Mouse (Mus musculus) layer of hippocampus, adult 18-20 months (tissue): ENCODE measurements around the gene Aspdh. TPM values are rescaled to one million over a fixed set of nuclear protein-coding genes. Genes with fewer than 3 reads are reported as not detected.

Experiments
- DNase-seq, 2 experiments: peaks; one replicate each; pipeline ENCODE4 v3.0.0; 2022; ENCODE audit warnings: low spot score in 2 of 2
- total RNA-seq, 2 experiments: library from RNA; stranded (reverse); gene quantifications; 2 replicates each; pipeline ENCODE4 v1.2.3; 2021

Gene Aspdh
- total RNA-seq, 2 experiments from 2014 or later: 13.0 TPM

DNA sequence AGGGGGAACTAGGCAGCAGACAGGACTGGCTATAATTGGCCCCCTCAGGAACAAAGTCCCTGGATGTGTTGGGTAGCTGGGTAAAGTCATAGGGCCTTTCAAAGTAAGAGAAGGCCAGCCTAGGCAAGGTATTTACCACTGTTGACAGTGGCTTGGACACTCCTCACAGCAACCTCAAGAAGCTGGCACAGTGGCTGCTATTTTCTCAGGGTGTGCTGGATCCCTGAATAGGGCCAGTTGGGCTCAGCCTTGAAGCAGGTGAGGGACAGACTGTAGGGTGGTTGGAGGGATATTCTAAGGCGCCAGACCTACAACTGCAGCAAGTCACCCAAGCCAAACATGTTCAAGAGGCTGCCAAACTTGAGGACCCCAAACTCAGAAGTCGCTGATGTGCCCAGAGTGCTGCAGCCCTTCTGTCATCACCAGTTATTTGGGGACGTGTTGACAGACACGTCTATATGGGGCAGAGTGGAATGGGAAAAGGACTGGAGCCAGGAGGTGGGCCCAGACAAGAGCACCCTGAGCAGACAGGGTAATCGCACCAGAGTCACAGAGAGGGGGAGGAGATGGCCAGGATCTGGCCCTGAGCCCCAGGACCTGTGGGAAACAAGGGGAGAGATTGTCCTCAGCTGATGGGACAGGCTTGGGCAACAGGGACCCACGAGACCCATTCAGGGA lies 6.8 kb downstream of the Aspdh start:
- peak in 1 of 2 experiments; percentile 13 for DNase-seq

DNA sequence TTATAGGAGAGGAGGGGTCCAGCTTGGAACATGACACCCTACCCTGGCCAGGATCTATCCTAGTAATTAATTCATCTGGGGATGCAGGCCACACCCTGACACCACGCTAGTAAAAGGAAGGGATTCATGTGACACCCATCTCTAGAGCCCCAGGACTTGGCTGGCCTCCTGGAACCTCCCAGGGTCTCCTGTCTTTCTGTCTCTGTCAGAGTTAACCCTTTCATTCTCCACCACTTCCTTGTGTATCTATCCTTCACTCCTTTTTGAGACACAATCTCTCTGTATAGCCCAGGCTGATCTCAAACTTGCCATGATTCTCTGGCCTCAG lies 7.3 kb downstream of the Aspdh start:
- no peak for DNase-seq

DNA sequence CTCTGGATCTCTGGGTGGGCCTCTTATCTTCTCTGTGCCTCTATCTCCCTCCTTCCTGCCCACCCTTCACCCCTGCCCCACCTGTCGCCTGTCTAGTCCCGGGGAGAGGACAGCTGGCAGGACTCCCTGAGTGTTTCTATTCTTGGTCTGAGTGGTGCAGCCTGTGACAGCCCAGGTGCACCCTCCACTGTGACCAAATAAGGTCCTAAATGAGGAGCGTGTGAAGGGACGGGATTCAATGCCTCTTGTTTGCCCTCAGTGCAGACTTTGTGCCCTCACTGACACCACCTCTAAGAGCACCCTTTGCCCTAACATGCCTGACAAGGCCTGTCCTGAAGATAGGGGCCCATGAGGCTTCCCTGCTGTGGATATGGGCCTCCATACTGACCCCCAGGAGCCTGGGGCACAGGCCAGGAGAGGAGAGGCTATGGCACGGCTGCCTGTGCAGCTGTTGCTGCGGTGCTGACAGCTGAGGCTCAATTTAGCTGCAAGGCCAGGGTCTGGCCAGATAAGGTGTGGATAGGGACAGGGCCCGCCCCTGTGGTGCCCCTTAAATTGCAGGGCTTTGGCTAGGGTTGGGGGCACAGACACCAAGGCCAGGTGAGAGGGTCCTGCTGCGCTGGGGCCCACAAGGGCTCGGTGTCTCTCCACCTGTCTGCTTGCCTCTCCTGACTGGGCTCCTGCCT lies 7.9 kb downstream of the Aspdh start:
- no peak for DNase-seq

DNA sequence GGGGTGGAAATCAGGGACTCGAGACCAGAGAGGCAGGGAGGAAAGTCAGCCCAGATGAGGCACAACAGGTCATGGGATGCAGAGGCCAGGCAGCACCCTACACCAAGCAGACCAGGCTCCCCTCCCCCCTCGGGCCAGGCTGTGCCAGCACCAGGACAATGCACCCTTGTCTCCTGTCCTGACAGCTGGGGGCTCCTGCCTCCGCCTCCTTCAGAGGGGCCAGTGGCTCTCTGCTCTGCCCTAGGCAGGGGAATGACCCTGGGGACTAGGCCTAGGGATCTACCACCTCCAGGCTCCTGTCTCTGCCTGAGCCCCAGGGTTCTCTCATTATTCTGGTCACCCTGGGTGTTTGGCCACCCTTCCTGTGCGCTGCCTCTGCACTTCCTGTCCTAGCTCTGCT lies 9.2 kb downstream of the Aspdh start:
- peak in 1 of 2 experiments; percentile 82 for DNase-seq

DNA sequence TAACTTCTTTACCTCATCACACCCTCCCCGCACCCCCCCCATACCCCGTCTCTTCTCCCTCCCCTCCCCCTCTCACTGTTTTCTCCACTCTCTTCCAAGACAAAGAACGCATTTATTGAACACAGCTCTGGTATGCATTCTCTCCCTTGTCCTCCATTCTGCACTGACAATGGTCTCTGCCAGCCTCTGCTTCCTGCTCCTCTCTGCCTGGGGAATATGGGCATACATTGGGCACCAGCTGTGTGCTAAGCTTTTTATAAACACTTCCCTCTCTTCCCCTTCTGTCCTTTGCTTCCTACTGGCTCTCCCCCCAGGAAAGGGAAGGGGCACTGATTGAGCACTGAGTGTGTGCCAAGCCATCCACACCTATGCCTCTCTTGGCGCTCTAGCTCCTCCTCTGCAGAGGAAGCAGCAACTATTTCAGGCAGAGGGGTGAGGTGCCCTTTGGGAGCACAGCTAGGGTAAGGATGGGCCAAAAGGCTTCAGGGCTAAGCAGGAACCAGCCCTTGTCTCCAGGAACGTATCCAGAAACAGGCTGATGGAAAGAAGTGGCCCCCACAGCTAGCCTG lies 9.9 kb downstream of the Aspdh start:
- DNase-seq: no peak

DNA sequence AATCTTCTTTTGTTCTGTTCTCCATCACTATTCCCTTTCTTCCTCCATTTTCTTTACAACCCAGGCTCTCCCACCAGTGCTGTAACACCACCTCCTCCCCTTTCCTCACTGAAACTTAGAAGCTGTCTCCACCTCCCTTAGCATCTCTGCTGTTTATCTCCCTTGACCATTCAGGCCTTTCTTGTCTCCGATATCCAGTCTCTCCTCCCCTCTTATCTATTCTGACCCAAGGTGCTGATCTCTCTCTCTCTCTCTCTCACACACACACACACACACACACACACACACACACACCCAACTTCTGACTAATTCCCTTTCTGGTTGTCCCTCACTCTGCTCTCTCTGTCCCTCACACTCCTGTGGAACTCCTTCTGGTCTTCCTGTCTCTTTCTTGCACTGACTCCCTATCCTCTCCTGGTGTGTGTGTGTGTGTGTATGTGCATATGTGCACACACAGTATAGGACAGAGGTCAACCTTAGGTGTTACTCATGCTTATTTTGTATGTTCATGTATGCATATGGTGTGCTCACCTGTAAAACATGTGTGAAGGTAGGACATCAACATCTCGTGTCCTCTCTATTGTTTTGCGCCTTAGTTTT lies 17.7 kb downstream of the Aspdh start:
- no peak for DNase-seq

DNA sequence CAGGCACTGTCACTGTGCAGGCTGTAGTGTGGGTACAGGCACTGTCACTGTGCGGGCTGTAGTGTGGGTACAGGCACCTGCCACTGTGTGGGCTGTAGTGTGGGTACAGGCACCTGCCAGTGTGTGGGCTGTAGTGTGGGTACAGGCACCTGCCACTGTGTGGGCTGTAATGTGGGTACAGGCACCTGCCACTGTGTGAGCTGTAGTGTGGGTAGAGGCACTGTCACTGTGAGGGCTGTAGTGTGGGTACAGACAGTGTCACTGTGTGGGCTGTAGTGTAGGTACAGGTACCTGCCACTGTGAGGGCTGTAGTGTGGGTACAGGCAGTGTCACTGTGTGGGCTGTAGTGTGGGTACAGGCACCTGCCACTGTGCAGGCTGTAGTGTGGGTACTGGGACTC lies 18.9 kb downstream of the Aspdh start:
- no peak for DNase-seq

DNA sequence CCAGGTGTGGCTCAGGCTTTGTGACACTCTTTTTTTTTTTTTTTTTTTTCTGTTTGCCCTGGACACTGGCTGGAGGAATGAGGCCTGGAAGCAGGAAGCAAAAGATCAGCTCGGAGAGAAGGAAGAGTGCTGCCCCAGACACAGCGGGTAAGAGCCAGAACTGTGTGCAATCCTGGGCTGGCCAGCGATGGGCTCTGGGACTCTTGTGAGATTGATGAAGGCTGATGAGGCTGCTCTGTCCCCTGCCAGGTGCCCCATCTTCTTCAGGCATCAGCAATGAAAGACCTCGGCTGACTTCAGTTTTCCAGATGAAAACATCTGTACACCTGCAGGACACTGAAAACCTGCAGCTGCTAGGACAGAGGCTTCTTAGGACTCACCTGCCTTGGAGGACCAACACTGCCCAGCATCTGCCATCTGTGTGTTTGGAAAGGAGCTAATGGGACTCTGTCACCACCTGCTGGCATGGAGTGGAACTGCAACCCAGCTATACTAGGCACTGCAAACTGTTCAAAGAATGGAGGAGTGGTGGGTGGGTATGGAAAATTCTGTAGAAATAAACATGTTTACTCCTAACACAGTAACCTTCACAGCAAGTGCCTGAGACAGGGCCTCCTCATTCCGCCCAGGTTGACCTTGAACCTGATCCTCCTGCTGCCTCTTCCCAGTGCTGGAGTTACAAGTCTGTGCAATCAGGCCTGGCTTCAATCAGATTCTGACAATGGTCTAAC lies 19.8 kb downstream of the Aspdh start:
- DNase-seq: peak in 1 of 2 experiments; percentile 92

DNA sequence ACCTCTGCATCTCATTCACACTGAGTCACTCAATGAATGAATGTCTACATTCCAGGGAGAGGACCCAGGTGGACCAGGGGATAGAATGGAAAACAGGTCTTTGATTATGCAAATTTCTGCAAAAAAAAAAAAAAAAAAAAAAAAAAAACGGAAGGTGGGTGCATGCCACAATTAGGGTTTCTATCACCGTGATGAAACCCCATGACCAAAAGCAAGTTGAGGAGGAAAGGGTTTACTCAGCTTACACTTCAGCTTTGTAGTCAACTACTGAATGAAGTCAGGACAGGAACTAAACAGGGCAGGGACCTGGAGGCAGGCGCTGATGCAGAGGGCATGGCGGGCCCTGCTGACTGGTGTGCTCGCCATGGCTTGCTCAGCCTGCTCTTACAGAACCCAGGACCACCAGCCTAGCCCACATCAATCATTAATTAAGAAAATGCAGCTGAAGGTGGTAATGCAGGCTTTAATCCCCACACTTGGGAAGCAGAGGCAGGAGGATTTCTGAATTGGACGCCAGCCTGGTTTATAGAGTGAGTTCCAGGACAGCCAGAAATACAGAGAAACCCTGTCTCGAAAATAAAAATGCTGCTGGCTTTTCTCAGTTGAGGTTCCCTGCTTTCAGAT lies 20.5 kb downstream of the Aspdh start:
- DNase-seq: peak in 1 of 2 experiments; percentile 9

DNA sequence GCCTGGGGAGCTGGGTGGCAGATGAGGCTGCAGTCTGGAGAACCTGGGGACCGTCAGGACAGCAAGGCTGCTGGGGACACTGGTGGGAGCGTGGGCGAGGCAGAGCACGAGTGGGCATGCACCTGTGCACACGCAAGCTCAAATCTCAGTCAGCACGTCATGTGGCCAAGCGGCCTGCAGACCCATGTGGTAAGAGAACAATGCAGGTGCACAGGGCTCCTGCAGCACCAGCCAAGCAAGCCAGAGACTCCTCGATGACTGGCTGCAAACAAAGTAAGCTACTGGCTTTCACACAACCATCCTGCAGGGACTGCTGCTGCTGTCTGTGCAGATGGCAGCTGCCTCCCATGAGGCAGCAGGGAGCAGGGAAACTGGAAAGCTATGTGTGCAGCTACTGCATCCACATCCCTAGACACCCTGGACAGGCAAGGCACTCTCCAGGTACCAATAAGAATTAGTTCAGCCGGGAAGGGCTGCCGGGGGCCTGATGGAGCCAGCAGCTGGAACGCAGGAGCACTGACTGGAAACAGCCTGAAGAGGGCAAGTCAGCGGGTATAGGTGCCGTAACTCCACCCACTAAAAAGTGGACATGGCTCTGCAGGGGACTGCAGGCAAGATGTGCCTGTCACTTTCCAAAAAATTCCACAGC lies 21.9 kb downstream of the Aspdh start:
- DNase-seq: no peak

DNA sequence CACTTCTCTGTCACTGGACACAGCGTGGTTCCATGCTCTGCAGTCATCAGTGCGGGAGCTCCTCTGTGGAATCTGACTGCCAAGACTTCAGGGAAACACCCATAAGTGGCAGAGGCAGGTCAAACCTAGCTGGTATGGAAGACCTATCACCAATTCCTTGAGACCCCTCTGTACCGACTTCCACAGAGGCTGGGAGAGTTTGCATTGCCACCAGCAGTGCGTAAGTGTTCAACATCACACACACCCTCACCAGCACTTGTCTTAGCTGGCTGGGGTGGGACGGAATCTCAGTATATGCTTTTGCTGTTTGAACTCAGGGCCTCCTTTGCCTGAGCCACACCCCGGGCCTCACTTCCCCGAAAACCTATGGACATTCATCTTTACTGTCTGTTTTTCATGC lies 22.7 kb downstream of the Aspdh start:
- DNase-seq: no peak

DNA sequence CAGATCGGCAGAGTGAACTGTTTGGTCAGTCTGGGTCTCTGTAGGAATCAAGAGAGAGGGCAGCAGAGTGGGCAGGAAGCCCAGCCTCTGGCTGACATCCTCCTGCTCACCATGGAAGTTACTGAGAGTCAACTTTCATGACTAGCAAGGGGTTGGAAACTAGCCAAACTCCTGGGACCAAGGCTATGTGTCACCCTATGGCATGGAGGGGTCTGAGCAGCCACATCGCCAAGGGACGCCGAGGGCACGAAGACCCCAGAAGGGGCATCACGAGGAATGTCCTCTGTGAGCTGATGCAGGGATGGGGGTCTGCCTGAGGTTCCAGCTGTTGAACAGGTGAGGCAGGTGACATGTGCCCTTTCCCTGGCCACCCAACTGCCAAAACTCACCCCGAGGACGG lies 23.4 kb downstream of the Aspdh start:
- no peak for DNase-seq

DNA sequence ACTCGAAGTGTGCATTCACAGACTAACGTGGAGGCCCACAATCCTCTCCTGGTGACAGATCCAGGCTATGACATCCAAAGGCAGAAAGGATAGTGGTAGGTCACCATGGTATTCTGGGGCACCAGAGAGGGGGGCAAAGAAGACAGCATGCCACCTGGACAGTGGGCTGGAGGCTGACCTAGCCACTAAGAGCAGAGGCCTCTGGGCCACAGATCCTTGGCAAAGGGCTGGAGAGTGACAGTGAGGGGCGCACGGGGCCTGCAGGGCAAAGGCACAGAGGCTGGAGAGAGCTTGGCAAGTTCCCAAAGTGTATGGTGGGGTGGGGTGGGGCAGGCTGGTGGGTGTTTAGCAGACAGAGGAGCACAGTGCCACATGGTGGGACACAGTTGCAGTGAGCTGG lies 25.1 kb downstream of the Aspdh start:
- DNase-seq: no peak

DNA sequence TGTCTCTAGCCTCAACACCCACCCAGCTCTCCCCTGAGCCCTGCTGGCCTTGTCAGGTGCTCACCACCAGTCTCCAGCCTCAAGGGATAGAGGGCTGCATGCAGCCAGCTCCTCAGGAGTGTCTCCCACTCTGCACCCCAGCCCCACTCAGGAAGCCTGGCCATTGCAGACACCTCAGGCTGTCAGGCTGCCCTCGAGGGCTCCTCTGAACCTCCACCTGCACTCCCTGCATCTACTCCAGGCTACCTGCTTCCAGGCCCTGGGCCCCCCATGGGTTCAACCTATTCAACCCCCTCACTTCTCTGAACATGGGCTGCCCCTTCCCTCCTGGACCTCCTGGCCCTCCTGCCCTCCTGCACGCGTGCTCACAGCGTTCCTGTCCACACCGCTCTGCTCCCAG lies 26.2 kb downstream of the Aspdh start:
- DNase-seq: no peak

DNA sequence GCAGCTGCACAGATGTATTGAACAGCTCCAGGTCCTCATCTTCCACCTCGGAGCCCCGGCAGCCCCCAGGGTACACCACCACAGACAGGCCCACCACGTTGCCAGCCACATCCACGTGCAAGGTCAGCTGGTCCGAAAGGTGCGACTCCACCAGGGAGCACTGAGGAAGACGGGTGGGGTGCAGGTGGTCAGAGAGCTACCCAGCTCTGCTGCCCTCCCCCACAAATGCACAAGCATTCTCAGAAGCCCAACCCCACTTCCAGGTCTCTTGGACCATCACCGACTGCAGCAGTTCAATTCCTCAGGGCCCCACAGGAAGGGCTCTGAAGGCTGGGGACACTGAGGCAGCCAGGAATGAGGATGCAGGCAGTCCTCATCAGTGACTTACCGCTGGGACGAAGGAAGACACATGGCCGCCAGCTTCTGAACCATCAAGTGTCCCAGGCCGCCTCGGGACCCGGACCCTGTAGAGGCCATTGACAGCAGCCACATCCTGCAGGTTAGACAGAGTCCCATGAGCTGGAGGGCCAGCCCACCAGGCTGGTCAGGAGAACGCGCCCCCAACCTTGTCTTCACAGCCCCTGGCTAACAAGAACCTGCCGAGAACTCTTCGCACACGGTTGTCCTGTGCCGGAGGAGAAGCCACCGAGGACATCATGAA lies 27.1 kb downstream of the Aspdh start:
- no peak for DNase-seq

DNA sequence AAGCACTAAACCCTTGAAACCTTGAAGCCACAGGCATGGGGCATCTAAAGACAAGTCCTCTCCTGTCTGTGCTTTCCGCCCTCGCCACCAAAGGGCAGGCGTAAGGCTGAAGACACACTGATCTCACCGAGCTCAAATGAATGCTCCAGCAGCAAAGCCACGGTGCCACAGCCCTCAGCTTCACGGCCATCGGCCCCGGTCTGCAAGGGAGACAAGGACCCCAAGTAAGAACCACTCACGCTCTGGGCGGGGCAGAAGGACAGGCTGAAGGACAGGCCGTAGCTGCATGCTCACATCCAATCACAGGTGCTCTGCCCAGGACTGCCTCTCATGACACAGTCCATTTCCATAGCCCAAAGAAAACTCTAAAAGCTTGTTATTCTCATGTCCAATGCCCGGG lies 29.5 kb downstream of the Aspdh start:
- DNase-seq: no peak

DNA sequence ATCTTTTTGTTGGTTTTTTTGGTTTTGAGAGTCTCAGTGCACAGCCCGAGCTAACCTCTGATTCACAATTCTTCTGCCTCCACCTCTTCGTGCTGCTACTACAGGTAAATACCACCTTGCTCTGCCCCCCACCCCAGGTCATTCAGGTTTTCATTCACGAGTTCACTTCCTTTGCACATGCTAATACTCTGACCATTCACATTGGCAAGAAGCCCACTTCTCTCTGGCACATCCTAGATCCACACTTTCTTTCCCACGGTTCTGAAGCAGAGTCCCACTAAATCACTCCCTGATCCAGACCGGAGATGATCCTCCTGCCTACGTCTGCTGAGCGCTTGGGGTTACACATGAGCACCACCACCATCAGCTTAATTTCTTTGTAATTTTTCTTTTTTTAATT lies 29.9 kb downstream of the Aspdh start:
- DNase-seq: no peak

DNA sequence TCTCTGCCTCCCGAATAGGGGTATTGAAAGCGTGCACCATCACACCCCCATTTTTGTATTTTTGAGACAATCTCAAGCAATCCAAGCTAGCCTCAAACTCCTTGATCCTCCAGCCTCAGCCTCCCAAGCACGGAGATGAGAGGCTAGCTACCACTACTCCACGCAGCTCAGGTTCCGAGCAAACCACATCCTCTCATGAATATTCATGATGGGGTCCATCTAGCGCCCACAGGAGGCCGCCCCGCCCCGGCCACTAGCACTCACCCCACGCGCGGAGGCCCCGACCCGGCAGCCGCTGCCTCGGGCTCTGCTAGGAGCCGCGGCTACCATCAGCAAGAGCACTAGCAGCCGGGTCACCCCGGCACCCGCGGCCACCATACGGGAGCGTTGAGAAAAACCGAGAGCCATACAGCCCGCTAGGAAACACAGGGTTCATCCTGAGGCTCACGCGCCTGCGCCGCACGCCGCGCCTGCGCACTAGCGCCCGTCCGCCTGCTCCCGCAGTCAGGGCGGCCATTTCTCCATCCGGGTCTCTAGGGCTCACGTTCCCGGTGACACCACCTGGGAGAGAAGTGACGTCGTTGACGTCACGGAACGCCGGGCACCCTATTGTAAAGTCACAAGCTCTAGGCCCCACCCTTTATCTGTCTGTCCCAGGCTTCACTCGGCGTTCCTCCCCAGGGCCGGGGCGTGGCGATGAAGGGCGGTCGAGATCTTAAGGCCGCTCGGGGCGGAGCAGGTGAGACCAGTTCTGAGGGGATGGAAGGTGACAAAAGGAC lies 31.0 kb downstream of the Aspdh start, which contains the start of the genes Emc10 and Fam71e1:
Gene Emc10 (minus strand): TSS at position 538 of the 779 bp plus-strand sequence.
Gene Fam71e1 (plus strand): TSS at position 590 of the 779 bp plus-strand sequence.
- peak; percentile 98 to 99 for DNase-seq

DNA sequence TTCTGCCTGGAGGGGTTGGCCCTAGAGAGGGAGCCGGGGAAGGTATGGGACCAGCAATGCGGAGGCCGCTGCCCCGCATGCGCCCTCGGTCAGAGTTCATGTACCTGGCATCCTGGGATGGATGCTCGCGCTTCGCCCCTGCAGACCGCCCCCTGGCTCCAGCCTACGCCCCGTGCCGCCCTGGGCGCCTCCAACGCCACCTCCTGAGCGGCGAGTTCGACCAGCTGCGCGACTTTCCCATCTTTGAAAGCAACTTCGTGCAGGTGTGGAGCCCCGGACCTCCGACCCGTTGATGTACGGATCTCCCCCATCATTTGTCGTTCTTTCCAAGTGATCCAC lies 31.5 kb downstream of the Aspdh start:
- DNase-seq: no peak
